Comparison of ENCODE assay signal across 10 mouse cellular contexts in genomic region chr11:85273299-85273698, GRCm38 (mm10). TPM values are rescaled to one million over a fixed set of nuclear protein-coding genes. Genes with fewer than 3 reads are reported as not detected.
DNase-seq lines count a peak whose midpoint lies in the region; ATAC-seq and TF ChIP-seq lines count a peak whose summit lies in the region.
"Had no signal": no experiment of that assay in that cellular context is flagged by ENCODE, and none has a peak within 500 bp of the region (broad histone marks: within the 10 kb centered on the region; RNA-seq: fewer than 3 reads in every experiment).

No protein-coding gene starts in this region.

- no peak overlapping the region for H3K4me2 ChIP-seq in heart, postnatal 0 days (ENCODE audit: low read depth, low read length)
- H3K4me2 ChIP-seq in midbrain, postnatal 0 days (ENCODE audit: low read depth, low read length, poor library complexity, severe bottlenecking): no peak overlapping the region
- no peak overlapping the region for H3K4me2 ChIP-seq in midbrain, embryonic 11.5 days
- H3K4me2 ChIP-seq: neural tube, embryonic 12.5 days had no signal

- DNase-seq in heart, postnatal 0 days (ENCODE audit: low spot score): no peak
- no peak for DNase-seq in heart, postnatal 25 days (ENCODE audit: low spot score)
- DNase-seq in midbrain, postnatal 0 days (ENCODE audit: low spot score): no peak
- DNase-seq in midbrain, embryonic 11.5 days (ENCODE audit: low spot score, missing footprints): no peak
- peak; percentile 58 for DNase-seq in R1 (ENCODE audit: low read depth, low spot score)
- DNase-seq in splenic B cell, adult 2 months (ENCODE audit: low read depth, low spot score): peak; percentile 33
- DNase-seq in left cerebral cortex, adult 18-20 months (ENCODE audit: low spot score in 2 of 2): no peak
- no peak for DNase-seq in left cerebral cortex, postnatal 36 days (ENCODE audit: low spot score in 2 of 2)

- no peaks in the 10 kb centered on the region for H3K9me3 ChIP-seq in heart, postnatal 0 days (replicated peaks; ENCODE audit: control insufficient read depth, low read length)
- H3K9me3 ChIP-seq in midbrain, postnatal 0 days (ENCODE audit: low read length): no peaks in the 10 kb centered on the region
- no peaks in the 10 kb centered on the region for H3K9me3 ChIP-seq in midbrain, embryonic 11.5 days (ENCODE audit: control insufficient read depth, low read length)
- H3K9me3 ChIP-seq: forebrain, embryonic 10.5 days; neural tube, embryonic 12.5 days had no signal

- H3K27me3 ChIP-seq in heart, postnatal 0 days (ENCODE audit: control insufficient read depth, insufficient read depth, low read length): no peaks in the 10 kb centered on the region
- no peaks in the 10 kb centered on the region for H3K27me3 ChIP-seq in midbrain, postnatal 0 days (ENCODE audit: insufficient read depth, low read length)
- no peaks in the 10 kb centered on the region for H3K27me3 ChIP-seq in midbrain, embryonic 11.5 days (ENCODE audit: control insufficient read depth, insufficient read depth, low read length)
- no peaks in the 10 kb centered on the region for H3K27me3 ChIP-seq in splenic B cell, adult 2 months (ENCODE audit: control insufficient read depth, insufficient read depth, low read length, poor library complexity, severe bottlenecking)
- H3K27me3 ChIP-seq: neural tube, embryonic 12.5 days had no signal

- intact Hi-C loops in heart, postnatal 25 days (cut with DNase I): loop anchor here (5.0 kb wide), 1 partner anchor 34 kb away; no protein-coding TSS in a partner anchor
- intact Hi-C loops in left cerebral cortex, postnatal 36 days (cut with DNase I): no loop called here

- H3K4me1 ChIP-seq in heart, postnatal 0 days (ENCODE audit: control insufficient read depth, insufficient read depth): no peaks in the 10 kb centered on the region
- no peaks in the 10 kb centered on the region for H3K4me1 ChIP-seq in midbrain, postnatal 0 days (ENCODE audit: insufficient read depth, low read length)
- no peaks in the 10 kb centered on the region for H3K4me1 ChIP-seq in midbrain, embryonic 11.5 days (ENCODE audit: control insufficient read depth, insufficient read depth, low read length)
- H3K4me1 ChIP-seq: forebrain, embryonic 10.5 days; neural tube, embryonic 12.5 days had no signal

- no peak overlapping the region for H3K4me3 ChIP-seq in heart, postnatal 0 days (ENCODE audit: low read depth, low read length)
- no peak overlapping the region for H3K4me3 ChIP-seq in midbrain, postnatal 0 days (ENCODE audit: low read depth, low read length)
- no peak overlapping the region for H3K4me3 ChIP-seq in midbrain, embryonic 11.5 days (ENCODE audit: low read depth, low read length)
- H3K4me3 ChIP-seq: forebrain, embryonic 10.5 days; neural tube, embryonic 12.5 days had no signal

- no peaks in the 10 kb centered on the region for H3K36me3 ChIP-seq in heart, postnatal 0 days (replicated peaks; ENCODE audit: control insufficient read depth, insufficient read depth, low read length)
- no peaks in the 10 kb centered on the region for H3K36me3 ChIP-seq in midbrain, postnatal 0 days (ENCODE audit: insufficient read depth, low read length)
- no peaks in the 10 kb centered on the region for H3K36me3 ChIP-seq in midbrain, embryonic 11.5 days (ENCODE audit: control insufficient read depth, insufficient read depth, low read length)
- H3K36me3 ChIP-seq in splenic B cell, adult 2 months (ENCODE audit: control insufficient read depth, insufficient read depth, low read length, poor library complexity, severe bottlenecking): no peaks in the 10 kb centered on the region
- H3K36me3 ChIP-seq: forebrain, embryonic 10.5 days; neural tube, embryonic 12.5 days had no signal

- ATAC-seq in heart, postnatal 0 days (ENCODE audit: insufficient read depth, low read depth): no peak
- no peak for ATAC-seq in midbrain, postnatal 0 days (ENCODE audit: low FRiP score)
- no peak for ATAC-seq in midbrain, embryonic 11.5 days (ENCODE audit: low FRiP score)

- peak; percentile 26; the same call in 1 of the 2 replicates for TF ChIP-seq CTCF in heart, postnatal 0 days (IDR thresholded peaks at IDR 0.05; ENCODE audit: low read depth)
- peak; percentile 38 for TF ChIP-seq CTCF in midbrain, postnatal 0 days (IDR thresholded peaks at IDR 0.05)

- H3K27ac ChIP-seq in heart, postnatal 0 days (ENCODE audit: low read depth): no peak overlapping the region
- H3K27ac ChIP-seq in midbrain, postnatal 0 days (ENCODE audit: low read depth, low read length): no peak overlapping the region
- H3K27ac ChIP-seq in midbrain, embryonic 11.5 days (ENCODE audit: low read depth, low read length): no peak overlapping the region
- H3K27ac ChIP-seq: forebrain, embryonic 10.5 days; neural tube, embryonic 12.5 days had no signal

- no peak for TF ChIP-seq EP300 in heart, postnatal 0 days (IDR thresholded peaks at IDR 0.05; ENCODE audit: low read depth)

- H3K9ac ChIP-seq in heart, postnatal 0 days (replicated peaks; ENCODE audit: low read depth, low read length): no peak overlapping the region
- H3K9ac ChIP-seq in midbrain, postnatal 0 days (replicated peaks; ENCODE audit: low read length, poor library complexity, severe bottlenecking): no peak overlapping the region
- no peak overlapping the region for H3K9ac ChIP-seq in midbrain, embryonic 11.5 days (ENCODE audit: low read length)
- H3K9ac ChIP-seq: neural tube, embryonic 12.5 days had no signal

- 64% methylated on average over 6 of the region's 6 CpGs for whole genome bisulfite sequencing in heart, postnatal 0 days
- 75% methylated on average over 6 of the region's 6 CpGs for WGBS in midbrain, postnatal 0 days
- 70% methylated on average over 6 of the region's 6 CpGs for WGBS in midbrain, embryonic 11.5 days

RNA-seq across cellular contexts. Expression of gene Ppm1d, which starts 37.7 kb away (rescaled TPM):
- 17.3 and 18.4 TPM in 2 replicates for total RNA-seq in heart, postnatal 0 days (2014; rRNA removed; ENCODE audit: low replicate concordance)
- 8.2 and 8.8 TPM in 2 replicates for polyA plus RNA-seq in heart, postnatal 0 days (2015; fragmentation: Nextera tagmentation; extraction: Ambion mirVana)
- total RNA-seq in heart, postnatal 25 days (2021): 10 to 100 TPM in 1 of 2 experiments, 1 to 10 TPM in 1; 9.7 to 10.2 TPM
- 17.3 and 20.5 TPM in 2 replicates for total RNA-seq in midbrain, postnatal 0 days (2014; rRNA removed)
- 11.5 and 12.6 TPM in 2 replicates for polyA plus RNA-seq in midbrain, postnatal 0 days (2015; fragmentation: Nextera tagmentation; extraction: Ambion mirVana)
- 29.1 and 30.0 TPM in 2 replicates for polyA plus RNA-seq in midbrain, embryonic 11.5 days (2014; fragmentation: Nextera tagmentation; extraction: Ambion mirVana)
- 10 to 100 TPM; 17.3 to 18.2 TPM for total RNA-seq in left cerebral cortex, adult 18-20 months (2021)
- total RNA-seq in left cerebral cortex, postnatal 36 days (2021): 10 to 100 TPM; 17.5 to 19.9 TPM

RNA-seq across cellular contexts. Expression of gene Appbp2, which starts 38.4 kb away (rescaled TPM):
- 36.1 and 38.8 TPM in 2 replicates for total RNA-seq in heart, postnatal 0 days (2014; rRNA removed; ENCODE audit: low replicate concordance)
- 21.7 and 24.2 TPM in 2 replicates for polyA plus RNA-seq in heart, postnatal 0 days (2015; fragmentation: Nextera tagmentation; extraction: Ambion mirVana)
- total RNA-seq in heart, postnatal 25 days (2021): 10 to 100 TPM; 15.2 to 17.5 TPM
- total RNA-seq in midbrain, postnatal 0 days (2014; rRNA removed): 61.0 and 70.6 TPM in 2 replicates
- polyA plus RNA-seq in midbrain, postnatal 0 days (2015; fragmentation: Nextera tagmentation; extraction: Ambion mirVana): 43.2 and 44.1 TPM in 2 replicates
- polyA plus RNA-seq in midbrain, embryonic 11.5 days (2014; fragmentation: Nextera tagmentation; extraction: Ambion mirVana): 63.5 and 69.3 TPM in 2 replicates
- total RNA-seq in left cerebral cortex, adult 18-20 months (2021): 10 to 100 TPM; 57.0 TPM
- total RNA-seq in left cerebral cortex, postnatal 36 days (2021): 10 to 100 TPM; 57.0 to 59.8 TPM

Comparison
In these comparisons a context has a peak if more than half of its experiments do, and no peak if none do; other contexts are left out.
1. DNase-seq: peak in R1 (single experiment) and splenic B cell, adult 2 months (single experiment); none in heart, postnatal 0 days (single experiment), heart, postnatal 25 days (single experiment), midbrain, postnatal 0 days (single experiment), midbrain, embryonic 11.5 days (single experiment), left cerebral cortex, adult 18-20 months (0 of 2) and left cerebral cortex, postnatal 36 days (0 of 2).